Mouse (Mus musculus) colon, adult 2 months (tissue): ENCODE results near the gene Bnipl. TPM values are rescaled to one million over a fixed set of nuclear protein-coding genes. Genes with fewer than 3 reads are reported as not detected.

ENCODE experiments used
- polyA plus RNA-seq: library from polyadenylated mRNA; depleted of rRNA; stranded (reverse); fragments of >200 nt; gene quantifications from 2 replicates; pipeline ENCODE4 v1.2.3, GENCODE M21; 2012; rRNA removed

Gene Bnipl
- 5.2 and 5.5 TPM in 2 replicates for polyA plus RNA-seq

DNA sequence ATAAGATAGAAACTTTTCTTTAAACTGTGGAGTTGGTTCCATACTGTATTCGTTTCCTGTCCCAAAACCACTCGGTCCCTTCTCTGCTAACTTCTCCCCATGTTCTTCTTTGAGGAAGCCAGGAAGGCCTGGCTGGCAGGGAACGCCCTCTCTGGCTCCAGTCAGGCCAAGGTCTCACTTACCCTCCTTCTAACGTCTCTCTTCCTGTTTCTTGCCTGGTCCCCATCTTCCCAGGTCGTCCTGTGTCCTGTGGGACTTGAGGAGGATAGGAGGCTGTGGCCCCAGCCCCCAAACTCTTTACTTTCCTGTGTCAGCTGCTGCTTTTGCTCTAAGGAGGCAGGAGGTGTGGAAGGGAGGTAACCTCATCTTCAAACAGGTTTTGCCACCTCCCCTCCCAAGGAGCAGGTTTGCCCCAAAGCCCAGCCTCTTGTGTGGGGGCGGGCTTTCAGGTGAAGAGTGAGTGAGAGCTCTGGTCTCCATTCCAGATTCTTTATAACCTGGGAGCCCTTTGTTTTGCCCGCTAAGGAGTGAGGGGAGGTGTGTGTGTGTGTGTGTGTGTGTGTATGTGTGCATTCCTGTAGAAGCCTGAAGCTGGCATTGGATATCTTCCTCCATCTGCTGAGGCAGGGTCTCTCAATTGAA lies at the start of gene Bnipl:
Gene Bnipl (minus strand): TSS at position 411 of the 642 bp plus-strand sequence.

DNA sequence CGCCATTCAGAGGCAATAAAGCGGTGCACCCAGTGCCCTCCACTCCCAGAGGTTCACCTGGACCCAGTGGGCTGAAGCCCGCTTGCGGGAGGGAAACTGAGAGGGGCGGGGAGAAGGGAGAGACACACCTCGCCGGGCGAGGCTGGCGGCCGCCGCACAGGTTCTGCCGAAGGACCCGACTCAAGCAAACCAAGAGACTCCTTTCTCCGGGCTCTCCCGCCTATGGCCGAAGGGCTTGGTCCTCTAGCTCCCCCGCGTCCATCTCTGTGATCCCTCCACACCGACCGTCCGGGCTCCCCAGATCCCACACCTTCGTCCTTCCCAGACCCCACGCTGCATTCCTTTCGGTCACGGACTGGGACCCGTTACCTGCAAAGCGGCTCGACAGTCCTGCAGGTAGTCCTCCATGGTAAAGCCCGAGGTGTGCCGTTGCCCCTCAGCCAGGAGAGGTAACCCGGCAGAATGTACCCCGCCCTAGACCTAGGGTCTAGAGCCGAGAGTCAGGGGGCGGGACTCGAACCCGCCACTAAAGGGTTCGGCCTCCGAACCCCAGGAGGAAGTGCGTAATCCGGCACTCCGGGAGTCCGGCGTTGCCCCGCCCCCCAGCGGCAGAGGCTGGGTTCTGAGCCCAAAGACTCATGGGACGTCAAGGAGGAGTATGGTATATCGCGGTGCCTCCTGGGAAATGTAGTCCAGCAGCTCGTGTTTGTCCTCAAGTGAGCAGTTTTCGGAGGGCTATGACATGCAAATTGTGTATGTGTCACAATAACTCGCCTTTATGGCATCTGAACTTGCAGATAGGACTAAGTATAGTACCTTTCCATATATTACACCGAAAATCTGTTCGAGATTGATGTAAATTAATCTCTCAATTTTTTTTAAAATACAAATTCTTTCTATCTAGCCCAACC lies 30.5 kb upstream of the Bnipl start, which contains the start of the genes Mindy1 and Prune1:
Gene Mindy1 (plus strand): TSS at position 130 of the 911 bp plus-strand sequence.
Gene Prune1 (minus strand): TSS at position 861 of the 911 bp plus-strand sequence.

DNA sequence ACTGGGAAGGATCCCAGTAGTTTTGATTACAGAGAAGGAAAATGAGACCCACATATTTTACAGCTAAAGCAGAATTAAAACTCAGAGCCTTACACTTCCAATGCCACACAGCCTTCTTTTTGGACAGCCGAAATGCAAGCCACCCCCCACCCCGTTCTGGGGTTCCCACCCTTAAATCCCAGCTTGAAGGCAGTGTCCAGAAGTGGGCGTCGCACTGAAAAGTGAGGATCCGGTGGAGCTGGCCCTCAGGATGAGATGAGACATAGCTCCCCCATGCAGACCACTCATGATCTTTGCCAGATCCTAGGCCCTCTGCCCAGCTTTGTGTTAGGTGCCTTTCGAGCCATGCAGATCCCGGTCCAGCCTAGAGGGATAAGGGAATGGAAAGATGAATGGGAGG lies 9.5 kb downstream of the Bnipl start, which contains the start of gene Gm128:
Gene Gm128 (minus strand): TSS at position 101 of the 400 bp plus-strand sequence.

DNA sequence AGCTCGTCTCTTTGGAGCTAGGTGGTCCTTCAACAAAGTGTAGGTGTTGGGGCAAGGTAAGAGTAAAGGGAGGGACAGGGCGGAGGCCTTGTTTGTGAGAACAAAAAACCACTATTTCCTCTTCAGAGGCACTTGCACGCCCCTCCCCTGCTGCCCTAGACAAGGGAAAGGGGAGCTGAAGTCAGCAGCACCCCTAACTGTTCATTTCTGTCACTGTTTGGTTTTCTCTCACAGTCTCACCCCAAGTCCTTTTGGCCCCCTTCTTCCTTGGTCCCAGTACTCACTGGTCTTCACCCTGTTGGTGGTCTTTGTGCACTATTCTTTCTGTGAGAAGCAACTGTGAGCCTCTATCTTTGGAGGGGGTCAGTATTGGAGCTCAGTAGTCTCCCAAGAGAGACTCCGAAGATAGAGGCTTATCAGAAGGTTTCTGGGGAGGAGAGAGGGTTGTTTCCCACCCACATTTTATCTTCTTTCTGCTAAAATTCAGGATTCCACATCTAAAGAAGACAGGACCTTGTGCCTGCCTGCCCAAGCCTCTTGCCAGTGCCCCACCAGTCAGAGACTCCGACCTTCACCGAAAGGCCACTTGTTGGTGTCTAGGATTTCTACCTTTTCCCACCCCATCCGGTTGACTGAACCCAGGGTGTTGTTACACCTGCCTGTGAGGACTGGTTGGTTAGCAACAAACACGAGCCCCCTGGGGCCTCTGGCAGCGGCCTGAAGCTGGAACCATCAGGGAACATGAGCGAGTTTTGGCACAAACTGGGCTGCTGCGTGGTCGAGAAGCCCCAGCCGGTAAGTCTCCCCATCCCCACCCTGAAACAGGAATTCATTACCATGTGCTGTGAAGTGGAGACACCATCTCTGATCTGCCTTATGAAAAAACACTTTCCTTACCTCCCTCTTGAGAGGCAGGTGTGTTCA lies 19.4 kb downstream of the Bnipl start, which contains the start of gene Mllt11:
Gene Mllt11 (minus strand): TSS at position 874 of the 924 bp plus-strand sequence.

DNA sequence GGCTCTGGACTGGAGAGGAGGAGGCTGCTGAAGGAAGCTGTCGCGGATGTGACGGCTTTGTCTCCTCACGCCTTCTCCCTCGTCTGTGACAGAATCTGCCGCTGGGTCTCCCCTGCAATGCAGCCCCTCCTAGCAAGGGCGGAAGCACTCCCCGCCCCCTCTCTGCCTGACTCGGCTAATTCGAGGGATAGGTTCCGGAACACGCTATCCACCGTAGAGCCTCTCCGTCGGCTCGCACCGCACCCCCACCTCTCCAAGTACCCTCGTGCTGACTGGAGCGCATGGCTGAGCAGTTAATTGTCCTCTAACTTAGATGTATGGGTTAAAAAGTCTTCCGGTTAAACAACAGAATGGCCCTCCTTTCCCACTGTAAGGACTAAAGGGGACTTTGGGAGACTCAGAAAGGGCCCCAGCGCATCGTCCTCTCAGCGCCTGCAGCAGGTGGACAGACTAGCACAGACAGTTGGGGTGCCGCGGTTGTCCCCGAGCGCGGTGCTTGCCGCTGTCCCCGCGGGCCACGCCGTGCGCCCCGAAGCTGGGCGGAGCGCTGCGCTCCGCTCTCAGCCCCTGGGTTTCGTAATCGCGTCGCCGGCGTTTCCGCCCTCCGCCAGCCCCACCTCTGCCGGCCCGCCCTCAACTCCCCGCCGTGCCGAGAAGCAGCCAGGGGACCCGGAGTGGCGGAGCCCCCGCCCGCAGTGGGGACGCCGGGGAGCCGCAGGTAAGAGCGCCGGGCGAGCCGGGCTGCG lies 22.7 kb downstream of the Bnipl start, which contains the start of gene Cdc42se1:
Gene Cdc42se1 (plus strand): TSS at position 585 of the 746 bp plus-strand sequence.

DNA sequence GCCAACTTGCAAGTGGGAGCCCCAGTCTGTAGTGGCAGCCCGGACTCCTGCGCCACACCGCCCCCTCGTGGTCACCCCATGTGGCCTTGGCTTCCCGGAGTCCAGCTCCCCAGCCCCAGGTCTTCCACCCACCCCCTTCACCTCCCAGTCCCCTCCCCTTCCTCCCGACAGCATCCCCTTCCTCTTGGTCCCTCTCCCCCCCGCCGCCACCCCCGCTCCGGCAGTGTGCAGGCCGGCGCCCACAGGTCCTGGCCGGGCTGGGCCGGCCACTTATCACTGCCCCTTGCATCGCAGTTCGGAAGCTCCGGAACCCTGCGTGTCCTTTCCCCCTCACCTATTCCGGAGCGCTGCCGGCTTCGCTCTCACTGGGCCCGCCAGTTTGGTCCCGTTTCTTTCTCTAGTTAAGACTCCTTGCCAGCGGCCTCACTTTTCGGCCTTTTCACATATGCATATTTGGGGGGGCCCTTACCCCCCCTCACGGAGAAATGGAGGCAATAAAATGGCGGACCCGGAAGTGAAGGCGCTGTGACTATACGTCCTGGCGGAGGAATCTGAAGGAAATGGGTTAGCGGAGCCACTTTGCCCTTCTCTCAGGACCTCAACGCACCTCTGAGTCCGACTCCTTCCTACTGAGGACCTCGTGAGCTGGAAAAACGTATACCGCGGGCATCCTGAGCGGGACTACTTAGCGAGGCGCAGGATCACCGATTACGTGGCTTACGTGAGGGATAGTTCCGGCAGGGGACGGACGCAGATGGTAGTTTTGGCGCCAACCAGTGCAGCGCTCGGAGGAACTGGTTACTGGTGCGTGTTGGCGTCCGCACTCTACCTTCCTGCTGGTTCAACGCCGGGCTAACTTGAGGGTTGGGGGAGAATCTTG lies 33.5 kb downstream of the Bnipl start, which contains the start of gene Gabpb2:
Gene Gabpb2 (minus strand): TSS at position 662 of the 880 bp plus-strand sequence.

Other genes starting within 250 kb of the Bnipl start
- 22.6 and 24.0 TPM in 2 replicates for gene Zfp687, start 235.7 kb downstream of the Bnipl start, polyA plus RNA-seq
- gene Psmd4, start 208.6 kb downstream of the Bnipl start, polyA plus RNA-seq: 102 and 110 TPM in 2 replicates
- 10.7 and 11.9 TPM in 2 replicates for gene Pip5k1a, start 144.3 kb downstream of the Bnipl start, polyA plus RNA-seq
- gene Vps72, start 140.2 kb downstream of the Bnipl start, polyA plus RNA-seq: 68.0 and 78.0 TPM in 2 replicates
- 0.93 and 1.5 TPM in 2 replicates for gene Tmod4, start 126.7 kb downstream of the Bnipl start, polyA plus RNA-seq
- gene Scnm1, start 117.2 kb downstream of the Bnipl start, polyA plus RNA-seq: 26.0 and 28.9 TPM in 2 replicates
- 4.3 and 5.4 TPM in 2 replicates for gene Lysmd1, start 117.1 kb downstream of the Bnipl start, polyA plus RNA-seq
- gene Tnfaip8l2, start 108.8 kb downstream of the Bnipl start, polyA plus RNA-seq: 8.8 and 9.7 TPM in 2 replicates
- gene Sema6c, start 90.7 kb downstream of the Bnipl start, polyA plus RNA-seq: 5.5 and 7.0 TPM in 2 replicates
- gene Gabpb2, start 33.3 kb downstream of the Bnipl start, polyA plus RNA-seq: 7.3 and 7.6 TPM in 2 replicates
- 45.1 and 48.4 TPM in 2 replicates for gene Cdc42se1, start 22.5 kb downstream of the Bnipl start, polyA plus RNA-seq
- gene Mllt11, start 19.0 kb downstream of the Bnipl start, polyA plus RNA-seq: 15.7 and 16.9 TPM in 2 replicates
- 0.51 and 0.64 TPM in 2 replicates for gene Gm128, start 9.6 kb downstream of the Bnipl start, polyA plus RNA-seq
- 141 and 163 TPM in 2 replicates for gene Mindy1, start 30.2 kb upstream of the Bnipl start, polyA plus RNA-seq
- 10.7 and 12.5 TPM in 2 replicates for gene Prune1, start 30.9 kb upstream of the Bnipl start, polyA plus RNA-seq
- gene Anxa9, start 56.0 kb upstream of the Bnipl start, polyA plus RNA-seq: 1.3 and 1.5 TPM in 2 replicates
- gene Cers2, start 63.6 kb upstream of the Bnipl start, polyA plus RNA-seq: 47.5 and 48.1 TPM in 2 replicates
- gene Setdb1, start 106.0 kb upstream of the Bnipl start, polyA plus RNA-seq: 8.3 and 8.7 TPM in 2 replicates
- gene 4930558C23Rik, start 151.6 kb upstream of the Bnipl start, polyA plus RNA-seq: not detected in 2 replicates
- gene Arnt, start 183.2 kb upstream of the Bnipl start, polyA plus RNA-seq: 26.7 and 27.6 TPM in 2 replicates
- 2.6 and 3.4 TPM in 2 replicates for gene Ctsk, start 248.1 kb upstream of the Bnipl start, polyA plus RNA-seq